Mouse (Mus musculus) lung, postnatal 0 days (tissue): ENCODE results near the gene Mink1.

Experiments used
- CTCF ChIP-seq: IDR thresholded peaks from 2 replicates; pipeline ENCODE4 v1.5.1; 2016; ENCODE audit warnings: antibody characterized with exemption, mild to moderate bottlenecking
- EP300 ChIP-seq: IDR thresholded peaks from 2 replicates; pipeline ENCODE4 v1.6.1; 2016; ENCODE audit warnings: antibody characterized with exemption, mild to moderate bottlenecking, control low read depth

- TF ChIP-seq CTCF (no peak), EP300 (no peak)
These were observed 85.8 kb downstream of the Mink1 start for GRCm38 (mm10) chr11:70648512-70648911.
